Mouse (Mus musculus): Measurements from ENCODE around the gene Pabpc4. TPM values are rescaled to one million over a fixed set of nuclear protein-coding genes. Genes with fewer than 3 reads are reported as not detected.

Pabpc4 gene
- total and polyA plus RNA-seq, 3 experiments = 112 to 1,118 (median 328) TPM

DNA sequence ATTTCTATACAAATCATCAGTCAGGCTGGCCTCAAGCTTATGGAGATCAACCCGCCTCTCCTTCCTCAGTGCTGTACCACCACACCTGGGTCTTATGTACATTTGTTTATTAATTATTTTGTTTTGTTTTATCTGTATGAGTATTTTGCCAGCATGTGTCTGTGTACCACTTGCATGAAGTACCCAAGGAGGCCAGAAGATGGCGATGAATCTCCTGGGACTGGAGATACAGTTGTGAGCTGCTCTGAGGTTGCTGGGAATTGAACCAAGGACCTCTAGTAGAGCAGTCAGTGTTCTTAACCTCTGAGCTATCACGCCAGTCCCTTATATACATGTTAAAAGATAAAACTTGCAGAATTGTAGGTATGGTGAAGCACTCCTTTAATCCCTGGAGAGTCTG lies 38.8 kb upstream of the Pabpc4 start:
- Histone ChIP-seq H3K9me3 (replicated peaks) (no peaks in the 10 kb centered on the region), H3K36me3 (replicated peaks) (no peaks in the 10 kb centered on the region), H3K27me3 (ENCODE audit: insufficient read depth, low read length) (peaks cover 13% of the 10 kb centered on the region), H3K4me3 (ENCODE audit: low read depth, low read length) (no peak overlapping the region), H3K4me1 (ENCODE audit: insufficient read depth, low read depth, low read length) (no peaks in the 10 kb centered on the region)
- 0 out of 2 replicates have a peak, but pooled peaks have one; percentile 40 for ATAC-seq (ENCODE audit: extremely low read depth, insufficient number of reproducible peaks, low FRiP score, poor library complexity, severe bottlenecking)
- TF ChIP-seq GATA2 (IDR thresholded peaks at IDR 0.05; ENCODE audit: borderline replicate concordance, low read depth, low read length) (no peak), CTCF (IDR thresholded peaks at IDR 0.05; ENCODE audit: low read depth, low read length) (no peak), TAL1 (conservative IDR thresholded peaks at IDR 0.05; ENCODE audit: low read depth, low read length) (no peak), POLR2AphosphoS5 (IDR thresholded peaks at IDR 0.05; ENCODE audit: insufficient replicate concordance, low read depth, low read length) (no peak), GATA1 (IDR thresholded peaks at IDR 0.05; ENCODE audit: borderline replicate concordance, low read length) (no peak)
- DNase-seq (ENCODE audit: low spot score) = no peak

- TF ChIP-seq TAL1 (conservative IDR thresholded peaks at IDR 0.05; ENCODE audit: low read depth, low read length) (no peak), GATA2 (IDR thresholded peaks at IDR 0.05; ENCODE audit: borderline replicate concordance, low read depth, low read length) (no peak), CTCF (IDR thresholded peaks at IDR 0.05; ENCODE audit: low read depth, low read length) (no peak), GATA1 (IDR thresholded peaks at IDR 0.05; ENCODE audit: borderline replicate concordance, low read length) (no peak), POLR2AphosphoS5 (IDR thresholded peaks at IDR 0.05; ENCODE audit: insufficient replicate concordance, low read depth, low read length) (no peak)
- Histone ChIP-seq H3K4me3 (ENCODE audit: low read depth, low read length) (no peak overlapping the region), H3K36me3 (replicated peaks) (no peaks in the 10 kb centered on the region), H3K9me3 (replicated peaks) (no peaks in the 10 kb centered on the region), H3K4me1 (ENCODE audit: insufficient read depth, low read depth, low read length) (no peaks in the 10 kb centered on the region), H3K27me3 (ENCODE audit: insufficient read depth, low read length) (peaks cover 32% of the 10 kb centered on the region)
- DNase-seq (ENCODE audit: low spot score) (no peak), ATAC-seq (ENCODE audit: extremely low read depth, insufficient number of reproducible peaks, low FRiP score, poor library complexity, severe bottlenecking) (no peak)
Observed at GRCm38 (mm10) chr4:123225718-123226403, 36.3 kb upstream of the Pabpc4 start.

GRCm38 (mm10) chr4:123227707-123228106 lies 34.4 kb upstream of the Pabpc4 start:
- Histone ChIP-seq H3K4me1 (ENCODE audit: insufficient read depth, low read depth, low read length) (no peaks in the 10 kb centered on the region), H3K9me3 (replicated peaks) (no peaks in the 10 kb centered on the region), H3K27me3 (ENCODE audit: insufficient read depth, low read length) (peaks cover 40% of the 10 kb centered on the region), H3K36me3 (replicated peaks) (no peaks in the 10 kb centered on the region), H3K4me3 (ENCODE audit: low read depth, low read length) (no peak overlapping the region)
- DNase-seq (ENCODE audit: low spot score) (no peak), ATAC-seq (ENCODE audit: extremely low read depth, insufficient number of reproducible peaks, low FRiP score, poor library complexity, severe bottlenecking) (no peak)
- TF ChIP-seq POLR2AphosphoS5 (IDR thresholded peaks at IDR 0.05; ENCODE audit: insufficient replicate concordance, low read depth, low read length) (no peak), TAL1 (conservative IDR thresholded peaks at IDR 0.05; ENCODE audit: low read depth, low read length) (no peak), GATA2 (IDR thresholded peaks at IDR 0.05; ENCODE audit: borderline replicate concordance, low read depth, low read length) (no peak), GATA1 (IDR thresholded peaks at IDR 0.05; ENCODE audit: borderline replicate concordance, low read length) (no peak), CTCF (IDR thresholded peaks at IDR 0.05; ENCODE audit: low read depth, low read length) (no peak)

- no peaks in the 10 kb centered on the region for H3K4me1 ChIP-seq (ENCODE audit: insufficient read depth, low read depth, low read length)
- no peak overlapping the region for H3K4me3 ChIP-seq (ENCODE audit: low read depth, low read length)
- ATAC-seq (ENCODE audit: extremely low read depth, insufficient number of reproducible peaks, low FRiP score, poor library complexity, severe bottlenecking) (no peak), DNase-seq (ENCODE audit: low spot score) (no peak)
- H3K36me3 ChIP-seq (replicated peaks) = no peaks in the 10 kb centered on the region
- TF ChIP-seq TAL1 (conservative IDR thresholded peaks at IDR 0.05; ENCODE audit: low read depth, low read length) = no peak
- TF ChIP-seq POLR2AphosphoS5 (IDR thresholded peaks at IDR 0.05; ENCODE audit: insufficient replicate concordance, low read depth, low read length) = no peak
- no peak for TF ChIP-seq CTCF (IDR thresholded peaks at IDR 0.05; ENCODE audit: low read depth, low read length)
- no peak for TF ChIP-seq GATA2 (IDR thresholded peaks at IDR 0.05; ENCODE audit: borderline replicate concordance, low read depth, low read length)
- no peak for TF ChIP-seq GATA1 (IDR thresholded peaks at IDR 0.05; ENCODE audit: borderline replicate concordance, low read length)
- H3K27me3 ChIP-seq (ENCODE audit: insufficient read depth, low read length) = peaks cover 40% of the 10 kb centered on the region
- no peaks in the 10 kb centered on the region for H3K9me3 ChIP-seq (replicated peaks)
Observed at GRCm38 (mm10) chr4:123228270-123228669, 33.9 kb upstream of the Pabpc4 start.

- Histone ChIP-seq H3K27me3 (ENCODE audit: insufficient read depth, low read length) (peaks cover 43% of the 10 kb centered on the region), H3K4me1 (ENCODE audit: insufficient read depth, low read depth, low read length) (no peaks in the 10 kb centered on the region), H3K36me3 (replicated peaks) (no peaks in the 10 kb centered on the region), H3K9me3 (replicated peaks) (no peaks in the 10 kb centered on the region), H3K4me3 (ENCODE audit: low read depth, low read length) (no peak overlapping the region)
- TF ChIP-seq POLR2AphosphoS5 (IDR thresholded peaks at IDR 0.05; ENCODE audit: insufficient replicate concordance, low read depth, low read length) (no peak), GATA1 (IDR thresholded peaks at IDR 0.05; ENCODE audit: borderline replicate concordance, low read length) (no peak), TAL1 (conservative IDR thresholded peaks at IDR 0.05; ENCODE audit: low read depth, low read length) (no peak)
- ATAC-seq (ENCODE audit: extremely low read depth, insufficient number of reproducible peaks, low FRiP score, poor library complexity, severe bottlenecking) = no peak
- no peak for DNase-seq (ENCODE audit: low spot score)
Observed at GRCm38 (mm10) chr4:123229166-123229565, 33.0 kb upstream of the Pabpc4 start.

DNA sequence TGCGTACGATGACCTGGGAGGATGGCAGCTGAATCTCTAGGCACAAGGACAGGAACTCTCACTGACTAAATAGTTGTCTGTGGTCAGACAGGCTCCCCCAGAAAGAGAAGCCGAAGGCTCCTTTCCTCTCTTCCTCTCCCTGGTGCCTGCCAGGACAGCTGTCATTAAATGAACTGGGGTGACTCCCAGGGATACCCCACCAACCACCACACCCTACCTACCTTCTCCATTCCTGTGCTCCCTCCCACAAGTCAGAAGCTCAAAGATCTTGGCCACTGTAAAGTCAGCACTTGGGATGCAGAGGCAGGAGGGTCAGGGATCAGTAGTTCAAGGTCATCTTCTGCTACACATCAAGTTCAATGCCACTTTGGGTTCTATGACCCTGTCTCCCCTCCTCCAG lies 29.3 kb upstream of the Pabpc4 start:
- TF ChIP-seq GATA2 (IDR thresholded peaks at IDR 0.05; ENCODE audit: borderline replicate concordance, low read depth, low read length) = no peak
- TF ChIP-seq TAL1 (conservative IDR thresholded peaks at IDR 0.05; ENCODE audit: low read depth, low read length) = no peak
- no peak for TF ChIP-seq POLR2AphosphoS5 (IDR thresholded peaks at IDR 0.05; ENCODE audit: insufficient replicate concordance, low read depth, low read length)
- TF ChIP-seq GATA1 (IDR thresholded peaks at IDR 0.05; ENCODE audit: borderline replicate concordance, low read length) = no peak
- TF ChIP-seq CTCF (IDR thresholded peaks at IDR 0.05; ENCODE audit: low read depth, low read length) = no peak
- no peaks in the 10 kb centered on the region for H3K4me1 ChIP-seq (ENCODE audit: insufficient read depth, low read depth, low read length)
- H3K4me3 ChIP-seq (ENCODE audit: low read depth, low read length) = no peak overlapping the region
- DNase-seq (ENCODE audit: low spot score) (no peak), ATAC-seq (ENCODE audit: extremely low read depth, insufficient number of reproducible peaks, low FRiP score, poor library complexity, severe bottlenecking) (no peak)
- H3K27me3 ChIP-seq (ENCODE audit: insufficient read depth, low read length) = peaks cover 36% of the 10 kb centered on the region
- H3K36me3 ChIP-seq (replicated peaks) = no peaks in the 10 kb centered on the region
- H3K9me3 ChIP-seq (replicated peaks) = no peaks in the 10 kb centered on the region
